Mouse (Mus musculus) midbrain, embryonic 12.5 days (tissue): Measurements from ENCODE around the gene Hnf1b. TPM values are rescaled to one million over a fixed set of nuclear protein-coding genes. Genes with fewer than 3 reads are reported as not detected.

ENCODE experiments used
- ATAC-seq: fragments of 200-750 bp; cut with Nextera tagmentation; 2 replicates; pipeline ENCODE4 v1.8.0; 2017; ENCODE audit warnings: low read depth, moderate TSS enrichment, moderate library complexity; ENCODE audit not compliant: low FRiP score
- H3K27ac ChIP-seq: fragments of 300-500 bp; sonication (generic); replicated peaks from 2 replicates; pipeline ENCODE4 v1.5.1; 2016; ENCODE audit warnings: mild to moderate bottlenecking
- H3K27me3 ChIP-seq: fragments of 300-500 bp; sonication (generic); 2 replicates; pipeline ENCODE4 v1.6.1; 2016; ENCODE audit warnings: mild to moderate bottlenecking
- H3K36me3 ChIP-seq: fragments of 300-500 bp; sonication (generic); 2 replicates; pipeline ENCODE4 v1.6.1; 2016
- H3K4me1 ChIP-seq: fragments of 300-500 bp; sonication (generic); 2 replicates; pipeline ENCODE4 v1.6.1; 2016
- H3K4me2 ChIP-seq: fragments of 300-500 bp; sonication (generic); replicated peaks from 2 replicates; pipeline ENCODE4 v1.6.1; 2016; ENCODE audit warnings: mild to moderate bottlenecking, moderate library complexity
- H3K4me3 ChIP-seq: fragments of 300-500 bp; sonication (generic); 2 replicates; pipeline ENCODE4 v1.5.1; 2016; ENCODE audit warnings: mild to moderate bottlenecking
- H3K9ac ChIP-seq: fragments of 300-500 bp; sonication (generic); replicated peaks from 2 replicates; pipeline ENCODE4 v1.6.1; 2016; ENCODE audit warnings: mild to moderate bottlenecking, moderate library complexity
- H3K9me3 ChIP-seq: fragments of 300-500 bp; sonication (generic); 2 replicates; pipeline ENCODE4 v1.6.1; 2016; ENCODE audit warnings: mild to moderate bottlenecking
- WGBS: fragments of 180-500 bp; shearing (Covaris S2); methylation state at CpG from one replicate; pipeline ENCODE4 v1.1.7; 2016; 5-methylcytosine and 5-hydroxymethylcytosine counted together
- polyA plus RNA-seq: library from polyadenylated mRNA; unstranded; fragments of >200 nt; fragmentation: Nextera tagmentation; extraction: Ambion mirVana; gene quantifications from 2 replicates; pipeline ENCODE4 v1.2.1, GENCODE M21; 2016

The Hnf1b gene
- polyA plus RNA-seq, 1 experiment from 2014 or later: not detected

DNA sequence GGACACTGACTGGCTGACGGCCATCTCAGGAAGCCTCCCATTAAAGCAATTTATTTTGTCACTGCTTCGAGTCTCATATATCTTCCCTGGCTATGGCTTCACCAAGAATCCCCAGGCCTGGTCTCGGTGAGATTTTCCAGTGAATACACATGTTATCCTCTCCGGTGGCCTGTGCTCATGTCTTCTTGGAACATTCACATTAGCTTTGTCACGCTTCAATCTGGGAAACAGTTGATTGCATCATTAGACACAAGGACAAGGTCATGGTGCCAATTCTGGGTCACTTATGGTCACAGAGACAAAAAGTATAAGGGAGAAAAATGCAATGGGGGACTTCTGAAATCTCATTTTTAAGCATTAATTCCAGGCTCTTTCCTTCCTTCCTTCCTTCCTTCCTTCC lies 55.9 kb downstream of the Hnf1b start:
- 84% methylated on average over 5 of the region's 5 CpGs for WGBS
- no peaks in the 10 kb centered on the region for H3K4me1 ChIP-seq
- no peak for ATAC-seq

DNA sequence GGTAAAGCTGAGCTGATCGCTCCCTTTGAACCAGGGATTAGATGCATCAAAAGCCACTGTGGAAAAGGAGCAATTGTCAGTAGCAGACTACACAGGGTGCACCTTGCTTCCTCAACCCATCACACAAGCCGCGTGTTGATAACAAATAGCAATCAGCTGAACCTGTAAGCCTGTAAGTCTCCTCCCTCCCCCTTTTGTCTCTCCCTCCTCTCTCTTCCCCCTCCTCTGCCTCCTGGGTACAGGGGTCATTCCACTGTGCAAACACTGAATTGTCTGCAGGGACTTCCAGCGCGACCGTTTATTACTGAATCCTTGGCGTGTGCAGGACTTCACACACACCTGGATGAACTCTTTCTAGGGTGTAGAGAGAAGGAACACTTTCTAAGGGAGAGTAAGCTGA lies 58.5 kb downstream of the Hnf1b start:
- Histone ChIP-seq H3K27ac (no peak overlapping the region), H3K9me3 (no peaks in the 10 kb centered on the region), H3K4me2 (no peak overlapping the region), H3K27me3 (0 out of 2 replicates have a peak, but pooled peaks cover 11% of the 10 kb centered on the region), H3K4me3 (no peak overlapping the region), H3K9ac (no peak overlapping the region), H3K36me3 (no peaks in the 10 kb centered on the region), H3K4me1 (no peaks in the 10 kb centered on the region)
- ATAC-seq: no peak
- WGBS: 15% methylated on average over 7 of the region's 7 CpGs

More for the DNA sequence above, 55.9 kb downstream of the Hnf1b start:
- Histone ChIP-seq H3K36me3 (no peaks in the 10 kb centered on the region), H3K27me3 (0 out of 2 replicates have a peak, but pooled peaks cover 11% of the 10 kb centered on the region), H3K4me3 (no peak overlapping the region), H3K9ac (no peak overlapping the region), H3K9me3 (no peaks in the 10 kb centered on the region), H3K27ac (no peak overlapping the region), H3K4me2 (no peak overlapping the region)

DNA sequence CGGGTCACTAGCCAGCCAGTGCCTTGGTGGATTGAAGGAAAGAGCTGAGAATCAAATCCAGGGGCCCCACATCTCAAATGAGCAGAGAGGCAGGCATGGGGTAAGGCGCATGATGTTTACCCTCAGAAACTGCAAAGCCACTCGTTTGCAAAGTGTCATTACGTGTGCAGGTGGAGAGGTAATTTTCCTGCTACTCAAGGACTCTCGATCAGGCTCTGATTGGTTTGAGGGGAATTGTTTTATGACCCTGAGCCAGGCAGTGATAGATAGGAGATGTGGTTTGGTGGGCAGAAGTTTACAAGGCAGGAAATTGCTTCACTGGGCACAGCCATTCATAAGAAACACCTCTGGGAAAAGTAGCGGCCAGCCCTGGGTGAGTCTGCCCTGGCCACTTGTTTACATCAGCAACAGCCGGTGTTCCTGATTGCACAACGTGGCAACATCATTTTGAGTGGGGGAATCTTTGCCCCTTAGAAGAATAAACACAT lies 64.0 kb downstream of the Hnf1b start:
- ATAC-seq: no peak
- H3K27me3 ChIP-seq: no peaks in the 10 kb centered on the region
- no peaks in the 10 kb centered on the region for H3K9me3 ChIP-seq
- H3K36me3 ChIP-seq: no peaks in the 10 kb centered on the region
- no peak overlapping the region for H3K4me2 ChIP-seq
- WGBS: 81% methylated on average over 8 of the region's 8 CpGs
- H3K4me3 ChIP-seq: no peak overlapping the region
- H3K9ac ChIP-seq: no peak overlapping the region
- H3K4me1 ChIP-seq: no peaks in the 10 kb centered on the region
- no peak overlapping the region for H3K27ac ChIP-seq

DNA sequence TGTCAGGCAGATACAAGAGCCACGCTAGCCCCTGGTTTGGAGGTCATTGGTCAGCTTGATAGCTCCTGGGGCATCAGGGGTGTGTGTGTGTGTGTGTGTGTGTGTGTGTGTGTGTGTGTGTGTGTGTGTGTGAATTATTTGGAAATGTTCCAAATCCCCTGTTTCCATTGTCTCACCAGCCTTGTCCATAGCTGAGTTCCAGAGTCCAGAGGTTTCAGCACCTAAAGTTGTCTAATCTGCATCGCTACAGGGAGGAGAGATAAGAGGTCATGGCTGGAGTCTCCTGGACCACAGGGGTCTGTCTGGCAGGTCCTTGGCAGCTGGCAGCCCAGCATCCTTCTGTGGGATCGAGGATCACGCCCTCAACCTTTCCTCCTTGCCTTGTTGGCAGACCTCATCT lies 64.6 kb downstream of the Hnf1b start:
- ATAC-seq: no peak
- Histone ChIP-seq H3K4me3 (no peak overlapping the region), H3K27me3 (no peaks in the 10 kb centered on the region), H3K36me3 (no peaks in the 10 kb centered on the region), H3K9ac (no peak overlapping the region), H3K4me2 (no peak overlapping the region), H3K9me3 (no peaks in the 10 kb centered on the region), H3K27ac (no peak overlapping the region), H3K4me1 (no peaks in the 10 kb centered on the region)
- WGBS: 86% methylated on average over 4 of the region's 4 CpGs

GRCm38 (mm10) chr11:83922600-83922999 lies 72.7 kb downstream of the Hnf1b start:
- no peaks in the 10 kb centered on the region for H3K36me3 ChIP-seq
- H3K4me1 ChIP-seq: no peaks in the 10 kb centered on the region
- no peaks in the 10 kb centered on the region for H3K9me3 ChIP-seq
- H3K4me3 ChIP-seq: no peak overlapping the region
- no peak for ATAC-seq
- H3K27me3 ChIP-seq: no peaks in the 10 kb centered on the region
- no peak overlapping the region for H3K4me2 ChIP-seq
- 80% methylated on average over 2 of the region's 2 CpGs for WGBS
- no peak overlapping the region for H3K27ac ChIP-seq
- no peak overlapping the region for H3K9ac ChIP-seq

DNA sequence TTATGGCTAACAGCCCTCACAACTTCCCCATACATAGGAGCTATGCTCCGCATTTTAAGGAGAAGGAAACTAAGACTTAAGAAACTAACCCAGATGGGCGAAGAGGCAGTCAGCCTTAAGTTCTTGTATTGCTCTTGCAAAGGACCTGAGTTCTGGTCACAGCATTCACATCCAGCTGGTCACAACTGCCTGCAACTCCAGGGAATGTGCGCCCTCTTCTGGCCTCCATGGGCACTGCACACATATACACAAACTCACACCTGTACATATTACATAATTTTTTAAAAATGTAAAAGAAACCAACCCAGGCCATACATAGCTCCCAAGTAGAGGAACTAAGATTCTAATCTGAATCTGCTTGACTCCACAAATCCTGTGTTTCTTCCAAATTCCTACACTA lies 77.2 kb downstream of the Hnf1b start:
- Histone ChIP-seq H3K9me3 (no peaks in the 10 kb centered on the region), H3K4me3 (no peak overlapping the region), H3K4me1 (no peaks in the 10 kb centered on the region), H3K4me2 (no peak overlapping the region), H3K9ac (no peak overlapping the region), H3K36me3 (no peaks in the 10 kb centered on the region), H3K27ac (no peak overlapping the region), H3K27me3 (no peaks in the 10 kb centered on the region)
- no peak for ATAC-seq
- WGBS: 58% methylated on average over 3 of the region's 3 CpGs

GRCm38 (mm10) chr11:83932506-83933106 lies 82.7 kb downstream of the Hnf1b start:
- Histone ChIP-seq H3K4me1 (no peaks in the 10 kb centered on the region), H3K27me3 (no peaks in the 10 kb centered on the region), H3K9me3 (no peaks in the 10 kb centered on the region), H3K36me3 (no peaks in the 10 kb centered on the region), H3K4me2 (no peak overlapping the region), H3K27ac (no peak overlapping the region), H3K9ac (no peak overlapping the region), H3K4me3 (no peak overlapping the region)
- ATAC-seq: no peak
- WGBS: 82% methylated on average over 10 of the region's 10 CpGs

- H3K27me3 ChIP-seq: no peaks in the 10 kb centered on the region
- 92% methylated on average over 4 of the region's 4 CpGs for WGBS
- ATAC-seq: no peak
Observed at GRCm38 (mm10) chr11:83933376-83933775, 83.5 kb downstream of the Hnf1b start.

GRCm38 (mm10) chr11:83935986-83936665 lies 86.3 kb downstream of the Hnf1b start:
- Histone ChIP-seq H3K27me3 (peaks cover 12% of the 10 kb centered on the region), H3K4me3 (no peak overlapping the region), H3K27ac (no peak overlapping the region), H3K9ac (no peak overlapping the region), H3K9me3 (no peaks in the 10 kb centered on the region), H3K4me2 (no peak overlapping the region), H3K36me3 (no peaks in the 10 kb centered on the region), H3K4me1 (no peaks in the 10 kb centered on the region)
- ATAC-seq: 0 out of 2 replicates have a peak, but pooled peaks have one; percentile 38
- WGBS: 27% methylated on average over 7 of the region's 7 CpGs

More at GRCm38 (mm10) chr11:83933376-83933775, 83.5 kb downstream of the Hnf1b start:
- no peak overlapping the region for H3K4me2 ChIP-seq
- H3K9me3 ChIP-seq: no peaks in the 10 kb centered on the region
- no peak overlapping the region for H3K9ac ChIP-seq
- H3K4me3 ChIP-seq: no peak overlapping the region
- no peaks in the 10 kb centered on the region for H3K4me1 ChIP-seq
- H3K27ac ChIP-seq: no peak overlapping the region
- H3K36me3 ChIP-seq: no peaks in the 10 kb centered on the region

DNA sequence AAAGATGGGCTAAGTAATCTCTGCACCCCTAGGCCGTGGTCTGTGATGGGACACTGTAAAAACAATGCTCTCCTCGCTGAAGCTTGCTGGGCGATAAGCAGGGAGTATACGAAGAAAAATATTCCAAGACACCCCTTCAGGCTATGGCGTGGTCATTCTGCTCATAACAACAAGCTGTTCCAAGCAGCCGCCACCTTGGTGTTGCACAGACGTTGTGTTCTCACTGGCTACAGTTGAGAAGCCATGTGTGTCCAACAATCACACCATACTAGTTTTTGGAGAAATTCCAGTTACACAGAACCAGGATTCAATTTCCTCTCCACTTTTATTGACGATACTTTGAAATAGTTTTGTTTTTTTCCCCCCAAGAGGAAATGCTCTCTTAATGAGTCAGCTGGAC lies 88.7 kb downstream of the Hnf1b start:
- H3K9ac ChIP-seq: no peak overlapping the region
- peaks cover 8% of the 10 kb centered on the region for H3K4me1 ChIP-seq
- H3K4me3 ChIP-seq: no peak overlapping the region
- 79% methylated on average over 8 of the region's 8 CpGs for WGBS
- H3K4me2 ChIP-seq: no peak overlapping the region
- peaks cover 12% of the 10 kb centered on the region for H3K27me3 ChIP-seq
- H3K9me3 ChIP-seq: no peaks in the 10 kb centered on the region
- 0 out of 2 replicates have a peak, but pooled peaks cover 2% of the 10 kb centered on the region for H3K36me3 ChIP-seq
- no peak overlapping the region for H3K27ac ChIP-seq
- no peak for ATAC-seq

DNA sequence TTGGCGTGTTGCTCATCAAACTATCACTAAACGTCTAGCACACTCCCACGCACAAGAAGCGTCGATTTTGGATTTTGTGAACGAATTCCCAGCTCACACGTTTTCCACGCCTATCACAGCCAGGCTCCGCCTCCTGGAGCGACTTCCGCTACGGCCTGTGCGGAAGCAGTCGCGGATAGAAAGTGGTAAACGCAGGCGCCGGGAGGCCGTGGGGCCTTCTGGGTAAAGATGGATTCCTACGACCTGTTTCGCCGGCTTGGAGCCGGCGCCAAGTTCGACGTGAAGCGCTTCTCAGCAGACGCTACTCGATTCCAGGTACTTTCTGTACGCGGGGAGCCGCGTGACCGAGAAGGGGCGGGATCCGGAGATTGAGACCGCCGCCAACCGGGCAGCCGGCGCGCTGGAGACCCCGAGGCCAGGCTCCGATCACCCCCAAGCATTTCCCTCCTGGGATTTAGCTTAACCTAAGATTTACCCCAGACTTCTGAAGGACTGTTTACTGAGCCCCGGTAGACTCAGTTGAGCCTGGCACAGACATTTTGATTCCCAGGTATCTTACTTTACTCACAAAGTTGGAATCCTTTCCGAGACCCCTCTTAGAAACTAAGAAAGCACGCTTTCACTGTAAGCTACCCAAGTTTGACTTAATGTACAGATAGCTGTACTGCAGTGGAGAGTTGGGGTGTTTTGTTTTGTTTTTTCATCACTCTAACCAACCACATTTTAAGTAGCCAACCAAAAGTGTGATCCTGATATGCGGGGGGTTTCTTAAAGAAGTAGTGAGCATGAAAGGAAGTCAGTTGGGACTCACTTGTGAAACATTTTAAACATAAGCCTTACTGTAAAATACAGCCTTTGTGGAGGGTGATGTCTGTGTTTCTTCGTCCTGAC lies 92.3 kb downstream of the Hnf1b start, which contains the start of gene Ddx52:
TSS of gene Ddx52 (plus strand) at position 113 of the 891 bp plus-strand sequence.
- Histone ChIP-seq H3K4me2 (peak within 1 kb of the TSS; percentile 85), H3K4me1 (peaks cover 8% of the 10 kb centered on the region), H3K36me3 (peaks cover 38% of the 10 kb centered on the region), H3K4me3 (peak within 1 kb of the TSS; percentile 83), H3K9me3 (no peaks in the 10 kb centered on the region), H3K27me3 (peaks cover 12% of the 10 kb centered on the region), H3K27ac (peak within 1 kb of the TSS; percentile 46; the same call in 1 of the 2 replicates), H3K9ac (peak within 1 kb of the TSS; percentile 91)
- peak; percentile 86 for ATAC-seq
- 2% methylated on average over 49 of the region's 49 CpGs for WGBS
